Mouse (Mus musculus): ENCODE results near the gene Tnfrsf9. TPM values are rescaled to one million over a fixed set of nuclear protein-coding genes. Genes with fewer than 3 reads are reported as not detected.
A peak's percentile ranks its signal among the peaks of the same experiment; 100 is the strongest.

Gene Tnfrsf9
- polyA plus RNA-seq, 1 experiment from 2014 or later: 0.13 TPM

DNA sequence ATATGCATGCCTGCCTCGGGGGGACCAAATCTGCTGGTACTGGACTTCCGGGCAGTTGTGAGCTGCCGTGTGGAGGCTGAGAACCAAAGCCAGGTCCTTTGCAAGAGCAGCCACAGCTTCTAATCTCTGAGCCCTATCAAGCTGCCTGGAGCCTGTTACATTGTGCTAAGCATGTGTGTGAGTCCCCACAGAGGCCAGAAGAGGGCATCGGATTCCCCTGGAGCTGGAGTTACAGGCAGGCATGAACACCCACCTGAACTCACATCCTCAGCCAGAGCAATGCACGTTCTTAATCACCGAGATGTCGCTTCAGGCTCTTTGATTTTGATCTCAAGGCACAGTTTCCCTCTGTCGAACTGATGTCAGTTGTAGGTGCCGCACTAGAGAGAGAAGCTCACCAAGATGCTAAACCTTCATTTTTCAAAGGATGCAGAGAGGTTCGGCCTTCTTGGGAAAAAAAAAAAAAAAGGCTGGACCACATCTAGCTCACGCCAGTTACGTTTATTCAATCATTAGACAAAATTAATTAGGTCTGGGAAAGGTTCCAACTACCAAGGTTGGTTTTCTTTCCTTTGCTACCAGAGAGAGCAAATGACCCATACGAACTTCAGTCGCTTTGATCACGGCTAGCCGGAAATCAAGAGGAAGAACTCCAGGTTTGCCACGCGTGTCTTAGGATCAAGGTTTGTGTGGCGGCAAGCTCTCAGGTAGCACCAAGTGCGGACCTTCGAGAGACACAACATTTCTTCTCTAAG is 64.0 kb downstream of the Tnfrsf9 start:
- DNase-seq (ENCODE audit: low spot score): no peak
- ATAC-seq (replicated peaks; ENCODE audit: low FRiP score, low read depth): no peak
- H3K9me3 ChIP-seq (replicated peaks; ENCODE audit: low read length): no peaks in the 10 kb centered on the region
- no peaks in the 10 kb centered on the region for H3K4me1 ChIP-seq (replicated peaks; ENCODE audit: insufficient read depth, low read length)
- H3K4me3 ChIP-seq (replicated peaks; ENCODE audit: low read depth, low read length): no peak overlapping the region
- TF ChIP-seq CTCF (IDR thresholded peaks at IDR 0.05; ENCODE audit: low read depth): peak; percentile 41; the same call in 1 of the 2 replicates
- no peak overlapping the region for H3K9ac ChIP-seq (ENCODE audit: low read depth, low read length)
- H3K36me3 ChIP-seq (ENCODE audit: insufficient read depth, low read length): no peaks in the 10 kb centered on the region
- H3K27me3 ChIP-seq (ENCODE audit: insufficient read depth, low read length): no peaks in the 10 kb centered on the region
- no peak overlapping the region for H3K27ac ChIP-seq
- WGBS: 51% methylated on average over 21 of the region's 21 CpGs
- H3K4me2 ChIP-seq (ENCODE audit: low read length): no peak overlapping the region

DNA sequence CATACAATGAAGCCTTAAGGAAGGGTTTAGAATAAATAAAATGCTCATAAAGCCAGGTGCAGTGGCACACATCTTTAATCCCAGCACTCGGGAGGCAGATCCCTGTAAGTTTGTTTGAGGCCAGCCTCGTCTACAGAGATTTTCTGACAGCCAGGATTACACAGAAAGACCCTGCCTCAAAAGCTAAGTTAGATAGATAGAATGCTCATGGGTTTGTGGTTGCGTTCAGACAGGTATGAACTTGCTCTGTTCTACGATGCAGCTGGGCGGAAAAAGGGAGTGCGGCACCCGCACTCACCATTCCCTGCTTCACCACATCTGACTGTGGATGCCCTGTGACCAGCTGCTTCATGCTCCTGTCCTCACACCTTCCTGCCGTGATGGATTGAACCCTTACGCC is 65.1 kb downstream of the Tnfrsf9 start:
- Histone ChIP-seq H3K4me1 (replicated peaks; ENCODE audit: insufficient read depth, low read length) (no peaks in the 10 kb centered on the region), H3K27me3 (ENCODE audit: insufficient read depth, low read length) (no peaks in the 10 kb centered on the region), H3K36me3 (ENCODE audit: insufficient read depth, low read length) (no peaks in the 10 kb centered on the region), H3K4me2 (ENCODE audit: low read length) (no peak overlapping the region), H3K9ac (ENCODE audit: low read depth, low read length) (no peak overlapping the region), H3K27ac (no peak overlapping the region), H3K9me3 (replicated peaks; ENCODE audit: low read length) (no peaks in the 10 kb centered on the region), H3K4me3 (replicated peaks; ENCODE audit: low read depth, low read length) (no peak overlapping the region)
- DNase-seq (ENCODE audit: low spot score) (no peak), ATAC-seq (replicated peaks; ENCODE audit: low FRiP score, low read depth) (no peak)
- TF ChIP-seq CTCF (IDR thresholded peaks at IDR 0.05; ENCODE audit: low read depth): no peak
- 69% methylated on average over 9 of the region's 9 CpGs for WGBS

DNA sequence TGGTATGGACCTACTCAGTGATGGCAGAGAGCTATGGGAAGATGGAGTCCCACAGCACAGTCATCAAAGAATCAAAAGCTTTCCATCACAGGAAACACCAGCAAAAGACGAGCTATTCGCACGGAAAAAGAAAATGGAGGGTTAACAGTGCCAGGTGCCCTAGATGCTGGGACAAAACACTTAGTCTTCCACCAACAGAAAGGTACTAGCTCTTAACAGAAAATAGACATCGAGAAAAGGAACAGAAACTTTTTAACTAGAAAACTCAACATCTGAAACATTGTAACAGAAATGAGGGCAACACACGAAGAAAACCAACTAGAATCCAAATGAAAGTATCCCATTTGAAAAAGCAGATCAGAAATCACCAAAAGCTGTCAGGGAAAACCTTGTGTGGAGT is 65.8 kb downstream of the Tnfrsf9 start:
- WGBS: 89% methylated on average over 5 of the region's 5 CpGs
- Histone ChIP-seq H3K36me3 (ENCODE audit: insufficient read depth, low read length) (no peaks in the 10 kb centered on the region), H3K9me3 (replicated peaks; ENCODE audit: low read length) (no peaks in the 10 kb centered on the region), H3K4me1 (replicated peaks; ENCODE audit: insufficient read depth, low read length) (no peaks in the 10 kb centered on the region), H3K4me2 (ENCODE audit: low read length) (no peak overlapping the region), H3K4me3 (replicated peaks; ENCODE audit: low read depth, low read length) (no peak overlapping the region), H3K9ac (ENCODE audit: low read depth, low read length) (no peak overlapping the region), H3K27ac (no peak overlapping the region), H3K27me3 (ENCODE audit: insufficient read depth, low read length) (no peaks in the 10 kb centered on the region)
- no peak for DNase-seq (ENCODE audit: low spot score)
- ATAC-seq (replicated peaks; ENCODE audit: low FRiP score, low read depth): no peak
- TF ChIP-seq CTCF (IDR thresholded peaks at IDR 0.05; ENCODE audit: low read depth): no peak

DNA sequence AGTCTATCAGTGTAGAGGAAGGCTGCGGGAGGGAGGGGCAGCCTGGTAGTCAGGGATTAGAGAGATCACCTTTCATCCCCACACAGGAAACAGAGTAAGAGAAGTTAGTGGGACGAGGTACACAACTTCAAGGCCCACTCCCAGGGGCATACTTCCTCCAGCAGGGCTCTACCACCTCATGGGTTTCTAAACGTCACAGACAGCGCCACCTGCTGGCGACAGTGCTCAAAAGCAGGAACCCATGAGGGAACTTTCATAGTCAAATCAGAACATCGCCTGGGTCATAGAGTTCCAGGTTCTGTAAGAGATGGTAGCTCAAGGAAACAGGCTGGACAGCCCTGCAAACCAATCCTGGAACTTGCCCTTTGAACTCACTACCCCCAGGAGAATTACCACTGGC is 75.8 kb downstream of the Tnfrsf9 start:
- Histone ChIP-seq H3K9ac (ENCODE audit: low read depth, low read length) (no peak overlapping the region), H3K9me3 (replicated peaks; ENCODE audit: low read length) (no peaks in the 10 kb centered on the region), H3K4me1 (replicated peaks; ENCODE audit: insufficient read depth, low read length) (no peaks in the 10 kb centered on the region), H3K36me3 (ENCODE audit: insufficient read depth, low read length) (no peaks in the 10 kb centered on the region), H3K27ac (no peak overlapping the region), H3K27me3 (ENCODE audit: insufficient read depth, low read length) (no peaks in the 10 kb centered on the region), H3K4me3 (replicated peaks; ENCODE audit: low read depth, low read length) (no peak overlapping the region), H3K4me2 (ENCODE audit: low read length) (no peak overlapping the region)
- ATAC-seq (replicated peaks; ENCODE audit: low FRiP score, low read depth) (no peak), DNase-seq (ENCODE audit: low spot score) (peak; percentile 35)
- TF ChIP-seq CTCF (IDR thresholded peaks at IDR 0.05; ENCODE audit: low read depth): peak; percentile 65
- 47% methylated on average over 6 of the region's 6 CpGs for WGBS

Other genes starting within 250 kb of the Tnfrsf9 start
- 34.1 and 35.5 TPM in 2 replicates for gene Errfi1, start 60.6 kb upstream of the Tnfrsf9 start, polyA plus RNA-seq (2015; fragmentation: Nextera tagmentation; extraction: Ambion mirVana)
- 419 and 424 TPM in 2 replicates for gene Park7, start 125 bp upstream of the Tnfrsf9 start, polyA plus RNA-seq (2015; fragmentation: Nextera tagmentation; extraction: Ambion mirVana)
- gene Uts2, start 82.5 kb downstream of the Tnfrsf9 start, polyA plus RNA-seq (2015; fragmentation: Nextera tagmentation; extraction: Ambion mirVana): not detected in 2 replicates
- gene Per3, start 130.1 kb downstream of the Tnfrsf9 start, polyA plus RNA-seq (2015; fragmentation: Nextera tagmentation; extraction: Ambion mirVana): 6.0 and 6.7 TPM in 2 replicates
- gene Vamp3, start 143.4 kb downstream of the Tnfrsf9 start, polyA plus RNA-seq (2015; fragmentation: Nextera tagmentation; extraction: Ambion mirVana): 92.2 and 99.7 TPM in 2 replicates
- 0.32 TPM in 1 of 2 replicates, not detected in the other for gene Gm13090, start 175.0 kb downstream of the Tnfrsf9 start, polyA plus RNA-seq (2015; fragmentation: Nextera tagmentation; extraction: Ambion mirVana)

Data from kidney, postnatal 0 days (tissue).